Mouse (Mus musculus) stomach, postnatal 0 days (tissue): ENCODE data around the gene Msi2.

Experiments
- CTCF ChIP-seq: IDR thresholded peaks from 2 replicates; pipeline ENCODE4 v1.5.1; 2016; ENCODE audit warnings: antibody characterized with exemption, low read depth, mild to moderate bottlenecking, moderate library complexity
- EP300 ChIP-seq: optimal IDR thresholded peaks from 2 replicates; pipeline ENCODE3; 2016; ENCODE audit warnings: antibody characterized with exemption

- TF ChIP-seq CTCF, result no peak
- no peak for TF ChIP-seq EP300
These were observed 361.0 kb downstream of the Msi2 start for GRCm38 (mm10) chr11:88357325-88357724.
